Mouse (Mus musculus) megakaryocyte, embryonic 14.5 days (primary cell): ENCODE measurements around the gene Gm8281.
"Not testable (repeated sequence)": the region's sequence is repeated elsewhere in the genome, so short reads cannot be mapped to it uniquely, and the experiment has no call there.

Experiments
- FLI1 ChIP-seq: IDR thresholded peaks from 2 replicates; pipeline ENCODE4 v1.6.1; 2012; ENCODE audit warnings: low read length, inconsistent platforms, mixed read lengths
- GATA1 ChIP-seq: IDR thresholded peaks from 3 replicates; pipeline ENCODE4 v1.6.1; 2012; ENCODE audit warnings: mixed read lengths, low read length, inconsistent platforms, borderline replicate concordance

- TF ChIP-seq FLI1, GATA1: not testable (repeated sequence)
Measured at GRCm38 (mm10) chr14:5050329-5050728, 20.5 kb upstream of the Gm8281 start, which contains the start of gene 4930555G01Rik.
